Mouse (Mus musculus) retina, embryonic 14.5 days (tissue): ENCODE measurements around the gene Fam168b.

Experiments
- DNase-seq: peaks from one replicate; pipeline ENCODE4 v3.0.0-alpha.2; 2015; ENCODE audit warnings: low spot score

Fam168b gene

GRCm38 (mm10) chr1:34842887-34843618 lies at the start of gene Fam168b:
Gene Fam168b (minus strand): TSS chr1:34843065.
- DNase-seq = peak; percentile 91

DNA sequence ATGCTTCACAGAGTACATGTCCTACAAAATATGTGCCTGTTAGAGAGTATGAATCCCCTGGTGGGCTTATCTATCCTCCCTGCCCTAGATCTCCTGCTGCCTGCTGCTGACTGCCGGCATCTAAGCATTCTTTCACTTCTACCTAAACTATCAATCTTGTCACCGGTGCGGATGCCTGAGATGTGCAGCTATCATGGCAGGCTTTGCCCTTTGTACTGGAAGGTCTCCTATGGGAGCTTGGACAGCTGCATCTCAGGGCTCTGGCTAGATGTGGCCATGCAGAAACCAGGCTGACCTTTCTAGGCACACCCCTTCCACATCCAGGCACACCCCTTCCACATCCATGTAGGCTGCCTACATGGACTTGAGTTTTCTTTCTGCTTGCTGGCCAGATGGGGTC lies 49.6 kb upstream of the Fam168b start:
- no peak for DNase-seq

DNA sequence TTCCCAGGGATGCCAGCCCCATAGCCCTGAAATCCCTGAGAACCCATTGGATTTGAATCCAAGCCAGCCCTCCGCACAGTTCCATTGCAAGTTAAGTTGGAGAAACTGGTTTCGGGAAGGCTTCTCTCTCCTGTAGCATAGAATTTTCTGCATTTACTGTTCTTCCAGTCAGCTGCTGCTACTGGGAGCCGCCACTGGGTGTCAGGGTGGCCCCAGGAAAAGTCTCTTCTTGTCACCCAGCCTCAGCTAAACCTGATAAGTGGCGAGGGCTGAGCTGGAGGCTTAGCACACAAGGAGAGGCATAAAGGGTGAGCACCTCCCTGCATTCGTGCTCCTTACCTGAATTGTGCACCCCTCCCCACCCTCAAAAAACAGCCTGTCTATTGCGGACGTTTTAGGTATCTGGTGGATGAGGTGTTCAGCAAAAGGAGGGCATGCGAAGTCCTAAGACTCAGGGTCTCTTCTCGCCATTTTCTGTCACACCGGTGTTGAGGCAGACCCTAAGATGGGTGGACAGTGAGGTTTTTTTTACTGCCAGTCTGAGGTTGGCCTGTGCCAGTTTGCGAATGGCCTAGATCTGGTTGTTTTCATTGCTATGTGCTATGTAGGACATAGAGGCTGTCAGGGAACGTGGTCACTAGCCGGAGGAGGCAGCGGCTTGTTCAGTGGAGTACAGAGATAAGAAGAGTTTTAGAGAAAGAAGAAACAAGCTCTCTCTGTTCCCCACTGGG lies 48.9 kb upstream of the Fam168b start:
- peak; percentile 73 for DNase-seq

- DNase-seq = no peak
These were observed 40.9 kb upstream of the Fam168b start for GRCm38 (mm10) chr1:34883776-34884175.

GRCm38 (mm10) chr1:34879611-34880010 lies 36.7 kb upstream of the Fam168b start:
- no peak for DNase-seq

DNA sequence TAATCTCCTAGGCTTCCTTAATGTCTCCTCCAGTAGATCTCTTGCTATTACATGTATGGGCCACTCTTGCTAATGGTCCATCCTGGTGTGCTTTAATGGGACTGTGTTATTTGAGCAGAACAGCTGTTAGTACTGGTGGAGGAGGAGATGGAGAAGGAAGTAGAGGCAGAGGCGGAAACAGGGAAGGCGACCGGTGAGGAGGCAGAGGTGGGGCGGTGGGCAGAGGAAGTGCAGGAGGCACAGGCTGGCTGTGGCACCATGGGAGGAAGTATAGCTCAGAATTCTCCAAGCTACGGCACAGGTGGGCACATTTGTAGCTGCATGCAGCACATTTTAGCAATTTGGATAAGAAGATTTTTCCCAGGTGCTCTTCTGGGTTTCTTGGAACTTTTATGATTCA lies 30.7 kb upstream of the Fam168b start:
- no peak for DNase-seq

- DNase-seq = no peak
These were observed 28.3 kb upstream of the Fam168b start for GRCm38 (mm10) chr1:34871170-34871569.

- DNase-seq = no peak
These were observed 26.4 kb upstream of the Fam168b start for GRCm38 (mm10) chr1:34869231-34869630.

- no peak for DNase-seq
These were observed 25.5 kb upstream of the Fam168b start for GRCm38 (mm10) chr1:34868391-34868790.

DNA sequence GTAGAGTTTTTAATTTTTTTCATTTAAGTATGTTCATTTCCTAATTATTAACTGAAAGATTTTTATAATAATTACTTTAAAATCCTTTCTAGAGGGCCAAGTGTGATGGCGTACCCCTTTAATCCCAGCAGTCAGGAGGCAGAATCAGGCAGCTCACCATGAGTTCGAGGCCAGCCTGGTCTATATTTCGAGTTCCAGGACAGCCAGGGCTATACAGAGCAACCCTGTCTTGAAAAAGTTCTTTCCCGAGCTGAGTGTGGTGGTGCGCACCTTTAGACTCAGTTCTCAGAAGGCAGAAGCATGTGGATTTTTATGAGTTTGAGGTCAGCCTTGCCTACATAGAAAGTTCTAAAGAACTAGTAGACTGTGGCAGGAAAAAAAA lies 24.7 kb upstream of the Fam168b start:
- DNase-seq = no peak

DNA sequence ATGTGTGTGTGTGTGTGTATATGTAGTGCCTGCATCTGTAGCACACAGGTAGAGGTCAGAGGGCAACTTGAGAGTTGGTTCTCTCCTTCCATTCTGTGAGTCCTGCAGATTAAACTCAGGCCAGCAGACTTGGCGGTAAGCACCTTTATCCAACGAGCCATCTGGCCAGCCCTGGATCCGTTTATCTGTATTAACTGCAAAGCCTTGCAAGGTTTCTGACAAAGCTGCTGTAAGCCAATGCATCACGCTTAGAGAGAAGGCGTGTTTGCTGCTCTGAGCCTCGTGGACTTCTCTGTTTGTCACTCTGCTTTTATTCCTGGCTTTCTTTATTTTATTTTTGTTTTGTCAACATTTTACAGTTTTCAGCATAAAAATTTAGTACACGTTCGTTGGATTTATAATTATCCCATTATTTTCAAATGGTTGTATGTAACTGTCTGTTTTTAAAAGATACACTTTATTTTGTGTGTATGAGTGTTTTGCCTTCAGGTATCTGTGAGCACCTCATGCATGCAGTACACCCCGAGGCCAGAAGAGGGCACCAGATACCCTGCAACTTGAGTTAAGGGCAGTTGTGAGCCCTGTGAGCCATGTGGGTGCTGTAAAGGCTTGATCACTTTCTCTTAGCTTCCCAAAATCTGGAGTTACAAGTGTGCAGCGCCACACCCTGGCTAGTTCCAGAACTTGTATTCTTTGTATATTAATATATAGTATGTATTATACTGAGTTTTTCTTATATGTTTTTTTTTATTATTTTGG lies 24.1 kb upstream of the Fam168b start:
- DNase-seq = peak; percentile 86

- no peak for DNase-seq
These were observed 23.0 kb upstream of the Fam168b start for GRCm38 (mm10) chr1:34865866-34866265.

GRCm38 (mm10) chr1:34864243-34864642 lies 21.4 kb upstream of the Fam168b start:
- DNase-seq = no peak

DNA sequence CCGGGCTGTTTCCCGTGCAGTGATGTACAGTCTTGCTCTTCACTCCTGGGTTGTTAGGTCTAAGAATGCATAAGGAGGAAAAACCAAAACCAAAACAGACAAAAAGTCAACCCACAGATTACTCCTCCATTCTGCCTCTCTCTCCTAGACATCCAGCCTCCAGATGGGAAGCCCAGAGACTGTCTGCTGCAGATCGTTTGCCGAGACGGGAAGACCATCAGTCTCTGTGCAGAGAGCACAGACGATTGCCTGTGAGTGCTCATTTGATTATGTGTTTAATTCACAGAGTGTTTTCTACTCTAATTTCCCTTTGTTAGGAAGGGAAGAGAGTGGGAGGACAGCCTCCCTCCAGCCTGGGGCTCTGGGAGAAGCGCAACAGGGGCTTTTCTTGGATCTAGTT lies 20.5 kb upstream of the Fam168b start:
- no peak for DNase-seq

GRCm38 (mm10) chr1:34862877-34863276 lies 20.0 kb upstream of the Fam168b start:
- DNase-seq = no peak

DNA sequence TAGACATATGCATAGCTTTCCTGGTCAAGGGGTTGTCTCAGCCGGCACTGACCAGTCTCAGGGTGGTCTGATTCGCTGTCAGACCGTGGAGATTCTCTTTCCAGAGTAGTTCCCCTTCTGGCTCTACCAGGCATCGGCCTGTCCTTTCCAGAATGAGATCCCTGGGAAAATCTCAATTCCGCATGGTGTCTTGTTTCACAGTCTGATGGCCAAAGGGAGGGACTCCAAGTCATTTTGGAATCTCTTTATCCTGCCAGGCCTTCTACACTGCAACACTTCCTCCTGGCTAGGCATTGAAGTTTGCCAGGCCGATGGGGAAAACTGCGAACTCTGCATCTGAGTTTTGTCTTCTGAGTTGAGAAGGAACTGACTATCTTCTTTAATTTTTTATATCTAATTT lies 17.3 kb upstream of the Fam168b start:
- DNase-seq = no peak

- DNase-seq = no peak
These were observed 16.9 kb upstream of the Fam168b start for GRCm38 (mm10) chr1:34859761-34860160.

GRCm38 (mm10) chr1:34858671-34859070 lies 15.8 kb upstream of the Fam168b start:
- no peak for DNase-seq

DNA sequence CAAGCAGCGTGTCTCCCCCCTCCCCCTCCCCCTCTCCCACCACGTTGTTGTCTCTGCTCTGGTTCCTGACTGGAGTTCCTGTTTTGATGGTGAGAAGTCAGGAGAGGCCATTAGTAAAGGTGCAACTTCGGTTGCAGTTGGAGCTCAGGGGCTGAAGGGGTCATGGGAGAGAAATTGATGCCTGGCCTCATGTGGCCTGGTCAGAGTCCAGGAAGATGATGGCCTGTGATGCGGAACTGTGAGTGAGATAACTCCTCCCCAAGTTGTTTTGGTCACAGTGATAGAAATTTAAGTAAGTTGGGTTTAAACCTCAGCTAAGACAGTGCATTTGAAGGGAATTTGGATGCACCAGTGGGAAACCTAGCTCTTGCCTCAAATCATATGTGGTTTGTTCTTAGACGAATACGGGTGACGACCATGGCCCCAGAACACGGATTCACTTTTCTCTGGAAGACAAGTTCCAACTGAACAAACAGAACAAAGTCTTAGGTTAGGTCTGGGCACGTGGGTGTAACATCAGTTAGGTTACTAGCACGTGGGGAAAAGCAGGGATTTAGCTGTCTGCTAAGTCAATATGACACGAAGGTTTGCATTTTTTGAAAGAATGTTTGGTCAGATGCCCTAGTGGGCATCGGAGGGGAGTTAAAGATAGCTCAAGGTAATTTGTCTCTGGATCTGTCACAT lies 12.3 kb upstream of the Fam168b start:
- no peak for DNase-seq

- DNase-seq = no peak
These were observed 10.9 kb upstream of the Fam168b start for GRCm38 (mm10) chr1:34853786-34854185.

GRCm38 (mm10) chr1:34852116-34852878 lies 9.4 kb upstream of the Fam168b start:
- no peak for DNase-seq

DNA sequence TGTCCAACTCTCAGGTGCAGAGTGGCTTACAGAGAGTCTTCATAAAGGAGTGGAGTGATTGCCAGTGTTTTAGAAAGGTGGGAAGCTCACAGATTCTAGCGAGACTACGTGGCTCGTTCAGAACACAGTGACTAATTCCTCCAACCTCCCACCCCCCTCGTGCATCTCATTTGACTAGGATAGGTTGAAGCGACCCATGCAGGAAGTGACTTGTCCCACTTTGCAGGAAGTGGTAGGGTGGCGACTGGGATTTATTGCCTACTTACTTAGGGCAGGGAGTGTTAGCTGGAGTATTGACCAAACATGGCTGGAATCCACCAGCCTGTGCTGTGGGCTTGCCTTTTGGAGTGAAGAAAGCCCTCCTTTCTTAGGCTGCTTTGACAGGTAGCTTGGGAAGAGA lies 8.7 kb upstream of the Fam168b start:
- DNase-seq = no peak
